Mouse (Mus musculus) urinary bladder, adult 2 months (tissue): ENCODE results near the gene Lhx1. TPM values are rescaled to one million over a fixed set of nuclear protein-coding genes. Genes with fewer than 3 reads are reported as not detected.

Experiments
- DNase-seq: peaks from one replicate; pipeline ENCODE4 v3.0.0; 2022; ENCODE audit warnings: low spot score
- polyA plus RNA-seq: library from polyadenylated mRNA; depleted of rRNA; stranded (reverse); fragments of >200 nt; gene quantifications from 2 replicates; pipeline ENCODE4 v1.2.3, GENCODE M21; 2012

Gene Lhx1
- polyA plus RNA-seq, 1 experiment = not detected

- DNase-seq = no peak
Observed at GRCm38 (mm10) chr11:84526451-84526850, 1.1 kb upstream of the Lhx1 start.

- no peak for DNase-seq
Observed at GRCm38 (mm10) chr11:84524511-84525270, 644 bp downstream of the Lhx1 start.

- DNase-seq = no peak
Observed at GRCm38 (mm10) chr11:84523841-84524510, 1.4 kb downstream of the Lhx1 start.

DNA sequence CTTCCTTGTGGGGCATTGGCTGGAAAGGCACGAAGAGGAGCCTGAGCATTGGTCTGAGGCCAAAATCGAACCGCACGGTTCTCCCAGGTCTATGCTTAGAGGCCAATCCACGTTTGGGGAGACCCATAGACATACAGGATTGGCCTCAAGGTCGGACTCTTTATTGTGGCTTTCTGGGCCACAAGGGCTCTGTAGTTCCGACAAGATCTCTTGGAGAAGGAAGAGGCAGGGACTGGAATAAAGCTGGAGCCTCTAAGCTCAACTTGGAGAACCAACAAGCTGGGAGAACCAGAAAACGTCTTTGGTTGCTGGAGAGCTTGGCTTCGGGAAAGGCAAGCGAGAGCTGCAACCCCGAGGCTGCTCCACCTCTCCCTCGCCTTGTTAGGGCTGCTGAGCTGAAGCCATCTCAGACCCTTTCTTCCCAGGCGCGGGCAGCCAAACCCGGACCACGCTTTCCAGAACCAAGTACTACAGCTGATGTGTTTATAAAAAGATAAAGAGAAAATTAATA lies 2.0 kb downstream of the Lhx1 start:
- DNase-seq = no peak

- peak; percentile 74 for DNase-seq
Observed at GRCm38 (mm10) chr11:84522577-84523320, 2.6 kb downstream of the Lhx1 start.

GRCm38 (mm10) chr11:84521751-84522299 lies 3.5 kb downstream of the Lhx1 start:
- no peak for DNase-seq

GRCm38 (mm10) chr11:84521071-84521390 lies 4.3 kb downstream of the Lhx1 start:
- DNase-seq = no peak

GRCm38 (mm10) chr11:84520269-84521070 lies 4.9 kb downstream of the Lhx1 start:
- DNase-seq = no peak

- no peak for DNase-seq
Observed at GRCm38 (mm10) chr11:84519576-84520268, 5.6 kb downstream of the Lhx1 start.

- DNase-seq = no peak
Observed at GRCm38 (mm10) chr11:84519036-84519435, 6.3 kb downstream of the Lhx1 start.

DNA sequence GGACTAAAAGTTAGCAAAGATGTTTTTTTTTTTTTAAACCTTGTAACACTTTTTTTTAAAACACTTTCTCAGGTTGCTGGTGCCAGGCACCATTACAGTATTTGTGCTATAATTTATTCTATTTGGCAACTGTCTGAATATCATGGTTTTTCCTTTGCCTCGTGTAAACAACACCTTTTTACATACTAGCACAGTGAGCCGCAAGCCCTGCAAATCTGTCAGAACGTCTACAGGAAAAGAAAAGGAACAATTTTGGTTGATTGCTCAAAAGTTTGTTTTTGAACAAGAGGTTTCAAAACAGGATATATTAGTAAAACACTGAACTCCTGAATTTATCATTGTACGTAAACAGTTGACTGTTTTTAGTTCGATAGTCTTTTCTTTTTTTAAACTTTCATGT lies 7.1 kb downstream of the Lhx1 start:
- DNase-seq = no peak

DNA sequence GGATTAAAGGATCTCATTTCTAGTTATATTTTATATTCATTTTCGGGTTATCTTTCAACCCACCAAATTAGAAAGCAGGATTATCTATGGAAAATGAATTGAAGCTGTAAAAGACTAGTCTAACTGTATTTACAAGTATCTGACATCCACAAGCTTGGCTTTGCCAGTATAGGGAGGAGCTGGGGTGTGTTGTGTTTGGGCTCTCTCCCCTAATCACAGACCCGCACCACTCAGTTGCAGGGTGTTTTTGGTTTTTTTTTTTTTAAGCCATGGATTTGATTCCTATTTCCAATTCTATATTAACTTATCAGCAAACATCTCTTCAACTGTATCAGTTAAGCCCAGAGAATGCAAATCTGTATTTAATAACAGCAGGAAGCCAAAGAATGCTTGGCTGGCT lies 7.9 kb downstream of the Lhx1 start:
- DNase-seq = no peak

GRCm38 (mm10) chr11:84516501-84517240 lies 8.7 kb downstream of the Lhx1 start:
- DNase-seq = no peak

DNA sequence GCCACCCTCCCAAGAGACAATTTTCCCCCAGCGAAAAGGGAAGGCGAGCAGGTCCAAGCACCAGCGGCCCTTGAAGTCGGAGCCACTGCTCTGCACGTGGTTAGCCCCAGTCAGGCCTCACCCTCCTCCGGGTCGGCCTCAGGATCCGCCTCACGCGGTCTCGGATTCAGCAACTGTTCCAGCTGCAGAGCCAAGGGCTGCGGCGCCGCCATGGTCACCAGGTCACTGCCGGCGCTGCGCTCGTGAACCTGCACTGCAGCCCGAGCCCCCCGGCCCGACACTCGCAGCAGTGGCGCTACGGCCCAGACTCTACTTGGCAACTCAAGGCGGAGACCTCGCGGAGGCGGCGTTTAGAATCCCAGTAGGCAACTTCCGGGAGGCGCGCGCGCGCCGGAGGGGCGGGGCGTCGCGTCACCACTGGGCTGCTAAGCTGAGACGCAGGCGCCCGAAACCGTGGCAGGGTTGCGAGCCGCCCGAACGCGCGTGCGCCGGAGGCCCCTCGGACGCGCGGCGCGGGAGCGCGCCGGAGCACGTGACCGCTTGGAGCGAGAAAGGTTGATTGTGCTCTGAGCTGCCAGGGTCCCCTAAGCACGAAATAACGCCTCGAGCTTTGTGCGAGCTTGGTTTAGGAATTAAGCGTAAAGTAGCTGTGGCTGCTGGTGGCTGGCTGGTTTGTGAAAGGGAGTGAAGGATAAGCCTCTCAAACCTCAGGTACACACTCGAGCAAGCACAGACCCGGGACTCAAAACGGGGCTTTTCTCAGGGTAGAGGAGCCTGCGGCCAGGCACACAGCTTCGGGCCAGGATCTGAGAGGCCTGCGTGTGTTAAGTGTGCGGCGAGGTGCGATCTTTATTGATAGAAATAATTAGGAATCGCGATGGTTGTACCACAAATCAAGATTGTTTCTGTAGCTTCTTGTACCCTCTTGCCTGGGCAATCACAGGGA lies 11.9 kb downstream of the Lhx1 start, which contains the start of gene Aatf:
TSS of gene Aatf (minus strand) at position 352 of the 946 bp plus-strand sequence.
- DNase-seq = peak; percentile 90

GRCm38 (mm10) chr11:84512031-84512430 lies 13.3 kb downstream of the Lhx1 start:
- DNase-seq = no peak

GRCm38 (mm10) chr11:84504296-84504695 lies 21.0 kb downstream of the Lhx1 start:
- DNase-seq = no peak

DNA sequence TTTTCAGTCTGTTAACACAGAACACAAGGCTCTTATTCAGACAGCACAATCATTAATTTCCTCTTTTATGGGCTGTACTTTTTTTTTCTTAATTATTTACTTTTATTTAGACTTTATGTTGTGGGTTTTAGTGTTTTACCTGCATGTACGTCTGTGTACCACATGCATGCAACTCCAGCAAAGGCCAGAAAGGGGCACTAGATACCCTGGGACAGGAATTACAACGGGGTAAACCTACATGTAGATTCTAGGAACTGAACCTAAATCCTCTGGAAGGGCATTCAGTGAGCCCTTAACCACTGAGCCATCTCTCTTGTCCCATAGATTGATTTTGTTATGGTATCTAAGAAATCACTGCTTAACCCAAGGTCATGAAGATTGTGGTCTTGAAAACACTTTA lies 27.4 kb downstream of the Lhx1 start:
- DNase-seq = no peak

DNA sequence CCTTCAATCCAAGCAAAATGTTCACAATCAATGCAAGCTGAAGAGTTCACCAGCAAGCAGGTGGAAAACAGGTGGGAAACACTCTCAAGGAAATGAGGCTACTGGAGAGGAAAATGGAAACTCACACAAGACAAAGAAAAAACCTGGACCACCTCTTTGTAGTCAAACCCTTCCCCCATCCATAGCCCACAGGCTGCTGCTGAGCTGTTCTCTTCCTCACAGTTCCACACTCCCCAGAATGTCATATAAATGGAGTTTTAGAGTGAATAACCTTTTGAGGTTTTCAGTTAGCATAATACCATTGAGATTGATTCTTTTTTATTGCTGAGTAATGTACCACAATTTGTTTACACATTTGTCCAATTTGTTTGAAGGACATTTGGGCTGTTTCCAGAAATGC lies 28.4 kb downstream of the Lhx1 start:
- DNase-seq = no peak

GRCm38 (mm10) chr11:84495774-84496173 lies 29.6 kb downstream of the Lhx1 start:
- DNase-seq = no peak
